Mouse (Mus musculus): ENCODE measurements at regions not wholly inside any gene's neighbourhood (a gene's known extent, or its start where the extent isn't known, plus 50 kb on each side); places are given as distances from the start of the nearest gene placed in this dataset.

DNA sequence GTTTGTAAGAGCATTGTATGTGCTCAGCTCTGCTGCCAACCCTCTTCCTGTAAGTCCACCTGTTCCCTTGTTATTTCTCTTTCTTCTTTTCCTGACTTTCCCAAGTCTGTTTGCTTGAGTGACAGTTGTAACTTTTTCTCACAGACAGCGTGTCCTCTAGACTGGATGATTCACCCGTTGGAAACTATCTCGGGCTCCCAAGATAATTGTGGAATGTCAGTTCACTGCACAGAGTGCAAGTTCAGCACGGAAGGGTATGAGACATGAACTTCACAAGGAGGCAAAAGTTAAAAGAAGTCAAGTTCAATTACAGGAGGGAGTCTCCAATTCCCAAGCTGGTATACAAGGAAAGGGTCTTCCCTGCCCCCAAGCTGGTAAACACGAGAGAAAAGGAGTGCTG is 112.5 kb upstream of the Gm5148 start:
- no peak overlapping the region for H3K27ac ChIP-seq (ENCODE audit: low read depth, low read length)
- no peaks in the 10 kb centered on the region for H3K27me3 ChIP-seq (ENCODE audit: control insufficient read depth, insufficient read depth, low read length)
- no peak for ATAC-seq (ENCODE audit: low FRiP score, low TSS enrichment)
- H3K4me1 ChIP-seq (ENCODE audit: control insufficient read depth, insufficient read depth, low read length): no peaks in the 10 kb centered on the region
- no peak overlapping the region for H3K4me2 ChIP-seq (replicated peaks; ENCODE audit: low read depth, low read length)
- no peak overlapping the region for H3K4me3 ChIP-seq (ENCODE audit: low read length)
- WGBS: 71% methylated on average over 5 of the region's 5 CpGs
- no peaks in the 10 kb centered on the region for H3K9me3 ChIP-seq (ENCODE audit: control insufficient read depth, low read length)
- H3K9ac ChIP-seq (ENCODE audit: low read depth, low read length): no peak overlapping the region
- no peaks in the 10 kb centered on the region for H3K36me3 ChIP-seq (ENCODE audit: control insufficient read depth, insufficient read depth, low read length)

DNA sequence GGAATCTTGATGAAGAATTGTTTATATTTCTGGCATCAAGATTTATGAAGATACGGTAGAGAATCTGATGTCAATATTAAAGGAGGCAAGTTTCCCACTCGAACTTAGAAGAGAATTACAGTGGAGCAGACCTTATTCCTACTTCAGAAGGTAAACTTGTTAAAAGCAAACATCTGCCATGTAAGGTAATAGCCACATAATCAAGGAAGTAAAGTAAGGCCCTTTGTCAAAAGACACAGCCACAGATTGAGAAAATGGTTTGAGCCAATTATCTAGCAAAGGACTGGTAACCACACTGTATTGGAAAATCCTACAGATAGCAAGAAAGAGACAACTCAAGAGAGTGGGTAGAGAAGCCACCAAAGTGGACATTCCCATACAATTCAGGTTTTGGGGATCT is 111.4 kb upstream of the Gm5148 start:
- Histone ChIP-seq H3K4me2 (replicated peaks; ENCODE audit: low read depth, low read length) (no peak overlapping the region), H3K36me3 (ENCODE audit: control insufficient read depth, insufficient read depth, low read length) (no peaks in the 10 kb centered on the region), H3K9me3 (ENCODE audit: control insufficient read depth, low read length) (no peaks in the 10 kb centered on the region), H3K9ac (ENCODE audit: low read depth, low read length) (no peak overlapping the region), H3K4me3 (ENCODE audit: low read length) (no peak overlapping the region), H3K27me3 (ENCODE audit: control insufficient read depth, insufficient read depth, low read length) (no peaks in the 10 kb centered on the region), H3K4me1 (ENCODE audit: control insufficient read depth, insufficient read depth, low read length) (no peaks in the 10 kb centered on the region), H3K27ac (ENCODE audit: low read depth, low read length) (no peak overlapping the region)
- WGBS: 89% methylated on average over 2 of the region's 2 CpGs
- no peak for ATAC-seq (ENCODE audit: low FRiP score, low TSS enrichment)

DNA sequence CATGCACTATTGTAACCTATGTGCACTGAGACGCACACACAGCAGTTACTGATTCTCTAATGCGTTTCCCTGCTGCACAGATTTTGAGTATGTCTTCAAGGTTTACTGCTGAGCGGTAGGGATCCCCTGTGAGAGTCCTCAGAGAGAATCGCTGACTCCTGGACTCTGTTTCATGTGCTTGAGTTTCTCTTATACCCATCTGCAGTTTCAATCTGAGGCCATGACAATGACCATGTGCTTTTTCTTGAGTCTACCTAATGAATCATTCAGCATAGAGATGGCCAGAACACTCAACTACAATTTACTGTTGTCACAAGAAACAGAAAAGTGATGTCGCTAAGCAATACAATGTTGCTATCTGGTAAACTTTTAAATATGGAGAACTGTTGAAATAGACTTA is 110.8 kb upstream of the Gm5148 start:
- H3K4me3 ChIP-seq (ENCODE audit: low read length): no peak overlapping the region
- no peak for ATAC-seq (ENCODE audit: low FRiP score, low TSS enrichment)
- no peaks in the 10 kb centered on the region for H3K36me3 ChIP-seq (ENCODE audit: control insufficient read depth, insufficient read depth, low read length)
- H3K9ac ChIP-seq (ENCODE audit: low read depth, low read length): no peak overlapping the region
- H3K4me2 ChIP-seq (replicated peaks; ENCODE audit: low read depth, low read length): no peak overlapping the region
- no peaks in the 10 kb centered on the region for H3K4me1 ChIP-seq (ENCODE audit: control insufficient read depth, insufficient read depth, low read length)
- H3K27ac ChIP-seq (ENCODE audit: low read depth, low read length): no peak overlapping the region
- H3K9me3 ChIP-seq (ENCODE audit: control insufficient read depth, low read length): no peaks in the 10 kb centered on the region
- 89% methylated on average over 5 of the region's 5 CpGs for WGBS
- no peaks in the 10 kb centered on the region for H3K27me3 ChIP-seq (ENCODE audit: control insufficient read depth, insufficient read depth, low read length)

DNA sequence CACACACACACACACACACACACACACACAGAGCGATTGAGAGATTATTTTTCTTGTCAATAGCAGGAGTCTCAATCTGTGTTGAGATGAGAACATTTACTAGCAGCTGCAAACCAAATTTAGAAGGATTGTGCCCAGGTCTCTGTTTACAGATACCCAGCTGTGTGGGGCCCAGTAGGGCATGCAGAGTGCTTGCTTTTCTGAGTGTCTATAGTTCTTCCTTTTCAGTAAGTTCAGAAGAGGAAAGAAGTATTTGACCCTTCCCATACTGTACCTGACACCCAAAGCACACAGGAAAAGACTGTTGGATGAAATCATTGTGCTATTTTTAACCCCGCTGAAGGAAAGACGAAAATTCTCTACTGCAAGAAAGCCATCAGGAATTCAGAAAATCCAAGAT is 110.3 kb upstream of the Gm5148 start:
- Histone ChIP-seq H3K27ac (ENCODE audit: low read depth, low read length) (no peak overlapping the region), H3K4me1 (ENCODE audit: control insufficient read depth, insufficient read depth, low read length) (no peaks in the 10 kb centered on the region), H3K9me3 (ENCODE audit: control insufficient read depth, low read length) (no peaks in the 10 kb centered on the region), H3K36me3 (ENCODE audit: control insufficient read depth, insufficient read depth, low read length) (no peaks in the 10 kb centered on the region), H3K4me2 (replicated peaks; ENCODE audit: low read depth, low read length) (no peak overlapping the region), H3K27me3 (ENCODE audit: control insufficient read depth, insufficient read depth, low read length) (no peaks in the 10 kb centered on the region), H3K4me3 (ENCODE audit: low read length) (no peak overlapping the region), H3K9ac (ENCODE audit: low read depth, low read length) (no peak overlapping the region)
- WGBS: 67% methylated on average over 3 of the region's 3 CpGs
- ATAC-seq (ENCODE audit: low FRiP score, low TSS enrichment): no peak

DNA sequence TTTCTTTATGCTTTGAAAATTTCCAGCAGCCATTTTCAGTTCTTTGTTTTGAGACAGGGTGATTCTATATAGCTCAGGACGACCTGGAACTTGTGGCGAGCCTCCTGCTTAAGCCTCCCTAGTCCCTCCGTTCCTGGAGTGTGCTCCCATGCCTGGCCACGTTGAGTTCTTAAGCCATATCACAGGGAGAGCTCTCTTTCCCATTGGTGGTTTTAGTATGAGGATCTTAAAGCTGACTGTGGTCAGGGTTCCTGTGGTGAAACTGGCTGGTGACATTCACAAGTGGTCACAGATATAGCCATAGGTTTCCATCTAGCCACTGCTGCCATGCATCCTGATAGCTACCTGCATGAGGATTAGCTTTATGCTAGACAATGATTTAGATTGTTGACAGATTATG is 109.1 kb upstream of the Gm5148 start:
- Histone ChIP-seq H3K27me3 (ENCODE audit: control insufficient read depth, insufficient read depth, low read length) (no peaks in the 10 kb centered on the region), H3K27ac (ENCODE audit: low read depth, low read length) (no peak overlapping the region), H3K36me3 (ENCODE audit: control insufficient read depth, insufficient read depth, low read length) (no peaks in the 10 kb centered on the region), H3K9ac (ENCODE audit: low read depth, low read length) (no peak overlapping the region), H3K4me3 (ENCODE audit: low read length) (no peak overlapping the region), H3K4me1 (ENCODE audit: control insufficient read depth, insufficient read depth, low read length) (no peaks in the 10 kb centered on the region), H3K4me2 (replicated peaks; ENCODE audit: low read depth, low read length) (no peak overlapping the region), H3K9me3 (ENCODE audit: control insufficient read depth, low read length) (no peaks in the 10 kb centered on the region)
- ATAC-seq (ENCODE audit: low FRiP score, low TSS enrichment): no peak
- WGBS: 85% methylated on average over 4 of the region's 4 CpGs

DNA sequence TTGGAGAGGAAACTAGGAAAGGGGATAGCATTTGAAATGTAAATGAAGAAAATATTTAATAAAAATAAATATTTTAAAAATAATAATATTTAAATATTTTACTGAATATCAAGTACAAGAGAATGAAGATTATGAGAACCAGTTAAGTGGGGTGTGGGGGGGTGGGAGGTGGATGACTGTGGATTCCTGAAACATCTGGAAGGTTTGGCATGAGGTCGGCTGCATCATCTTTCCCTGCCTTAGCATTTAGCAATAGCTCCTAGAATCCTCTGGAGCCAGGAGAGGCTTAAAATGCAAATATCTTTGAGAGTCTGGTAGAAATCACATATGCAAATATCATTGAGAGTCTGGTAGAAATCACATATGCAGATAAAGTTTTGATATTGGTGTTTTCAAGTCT is 103.3 kb upstream of the Gm5148 start:
- Histone ChIP-seq H3K27ac (ENCODE audit: low read depth, low read length) (no peak overlapping the region), H3K9ac (ENCODE audit: low read depth, low read length) (no peak overlapping the region), H3K9me3 (ENCODE audit: control insufficient read depth, low read length) (no peaks in the 10 kb centered on the region), H3K4me1 (ENCODE audit: control insufficient read depth, insufficient read depth, low read length) (no peaks in the 10 kb centered on the region), H3K36me3 (ENCODE audit: control insufficient read depth, insufficient read depth, low read length) (no peaks in the 10 kb centered on the region), H3K4me3 (ENCODE audit: low read length) (no peak overlapping the region), H3K4me2 (replicated peaks; ENCODE audit: low read depth, low read length) (no peak overlapping the region), H3K27me3 (ENCODE audit: control insufficient read depth, insufficient read depth, low read length) (no peaks in the 10 kb centered on the region)
- ATAC-seq (ENCODE audit: low FRiP score, low TSS enrichment): no peak
- 65% methylated on average over 1 of the region's 1 CpGs for WGBS

DNA sequence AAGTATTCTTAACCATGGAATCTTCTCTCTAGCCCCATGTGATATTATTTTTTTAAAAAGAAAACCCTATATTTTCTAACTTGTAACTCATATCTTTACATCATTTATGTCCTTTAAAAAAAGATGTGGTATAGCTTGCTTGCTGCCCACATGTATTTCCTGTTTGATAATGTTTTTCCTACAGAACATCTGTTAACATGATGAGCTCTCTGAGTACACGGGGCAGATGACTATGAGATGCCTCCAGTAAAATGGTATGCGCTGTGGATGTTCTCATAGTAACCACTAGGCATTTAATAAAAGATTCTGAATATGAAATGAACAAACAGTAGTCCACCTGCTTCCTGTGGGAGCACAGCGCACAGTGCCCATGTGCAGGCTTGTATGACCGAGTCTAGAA is 101.3 kb upstream of the Gm5148 start:
- WGBS: 96% methylated on average over 4 of the region's 4 CpGs
- Histone ChIP-seq H3K4me1 (ENCODE audit: control insufficient read depth, insufficient read depth, low read length) (no peaks in the 10 kb centered on the region), H3K9ac (ENCODE audit: low read depth, low read length) (no peak overlapping the region), H3K9me3 (ENCODE audit: control insufficient read depth, low read length) (no peaks in the 10 kb centered on the region), H3K27me3 (ENCODE audit: control insufficient read depth, insufficient read depth, low read length) (no peaks in the 10 kb centered on the region), H3K36me3 (ENCODE audit: control insufficient read depth, insufficient read depth, low read length) (no peaks in the 10 kb centered on the region), H3K27ac (ENCODE audit: low read depth, low read length) (no peak overlapping the region), H3K4me3 (ENCODE audit: low read length) (no peak overlapping the region), H3K4me2 (replicated peaks; ENCODE audit: low read depth, low read length) (no peak overlapping the region)
- no peak for ATAC-seq (ENCODE audit: low FRiP score, low TSS enrichment)

DNA sequence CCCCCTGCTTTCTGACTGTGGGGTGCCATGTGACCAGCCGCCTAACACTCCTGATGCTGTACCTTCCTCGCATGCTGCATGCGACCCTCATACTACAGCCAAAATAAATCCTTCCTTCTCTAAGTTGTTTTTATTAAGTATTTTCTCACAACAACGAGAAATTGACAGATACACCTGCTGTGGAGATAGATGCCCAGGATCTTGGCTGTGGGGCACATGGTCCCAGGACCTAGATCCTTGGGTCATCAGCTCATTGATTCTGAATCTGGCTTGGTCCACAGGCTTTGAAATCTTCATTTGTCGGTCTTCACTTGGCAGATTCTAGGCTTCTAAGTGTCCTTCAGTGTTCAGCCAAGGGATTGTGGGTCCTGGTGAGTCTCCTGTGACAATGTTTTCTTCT is 100.4 kb upstream of the Gm5148 start:
- H3K9ac ChIP-seq (ENCODE audit: low read depth, low read length): no peak overlapping the region
- no peak overlapping the region for H3K27ac ChIP-seq (ENCODE audit: low read depth, low read length)
- H3K4me1 ChIP-seq (ENCODE audit: control insufficient read depth, insufficient read depth, low read length): no peaks in the 10 kb centered on the region
- no peak overlapping the region for H3K4me3 ChIP-seq (ENCODE audit: low read length)
- 95% methylated on average over 5 of the region's 5 CpGs for WGBS
- H3K27me3 ChIP-seq (ENCODE audit: control insufficient read depth, insufficient read depth, low read length): no peaks in the 10 kb centered on the region
- H3K4me2 ChIP-seq (replicated peaks; ENCODE audit: low read depth, low read length): no peak overlapping the region
- ATAC-seq (ENCODE audit: low FRiP score, low TSS enrichment): no peak
- no peaks in the 10 kb centered on the region for H3K36me3 ChIP-seq (ENCODE audit: control insufficient read depth, insufficient read depth, low read length)
- no peaks in the 10 kb centered on the region for H3K9me3 ChIP-seq (ENCODE audit: control insufficient read depth, low read length)

DNA sequence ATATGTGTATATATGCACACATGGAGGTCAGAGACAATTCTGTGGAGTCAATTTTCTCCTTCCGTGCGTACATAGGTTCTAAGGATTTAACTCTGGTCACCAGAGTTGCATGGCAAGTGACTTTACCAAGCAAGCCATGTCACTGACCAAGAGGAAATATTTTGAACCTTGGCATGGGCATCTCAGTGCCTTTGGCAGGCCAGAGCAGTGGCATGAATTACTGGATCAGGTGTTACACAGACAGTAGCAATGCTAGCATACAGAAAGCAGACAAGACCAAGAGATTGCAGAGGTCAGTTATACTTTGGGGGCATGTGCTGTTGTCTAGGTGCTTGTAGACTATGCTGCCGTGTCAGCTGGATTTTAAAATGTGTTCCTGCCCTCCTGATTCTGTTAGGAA is 95.2 kb upstream of the Gm5148 start:
- H3K27me3 ChIP-seq (ENCODE audit: control insufficient read depth, insufficient read depth, low read length): no peaks in the 10 kb centered on the region
- H3K9me3 ChIP-seq (ENCODE audit: control insufficient read depth, low read length): no peaks in the 10 kb centered on the region
- no peaks in the 10 kb centered on the region for H3K4me1 ChIP-seq (ENCODE audit: control insufficient read depth, insufficient read depth, low read length)
- no peaks in the 10 kb centered on the region for H3K36me3 ChIP-seq (ENCODE audit: control insufficient read depth, insufficient read depth, low read length)
- H3K9ac ChIP-seq (ENCODE audit: low read depth, low read length): no peak overlapping the region
- no peak overlapping the region for H3K4me2 ChIP-seq (replicated peaks; ENCODE audit: low read depth, low read length)
- no peak overlapping the region for H3K4me3 ChIP-seq (ENCODE audit: low read length)
- 90% methylated on average over 3 of the region's 3 CpGs for WGBS
- H3K27ac ChIP-seq (ENCODE audit: low read depth, low read length): no peak overlapping the region
- ATAC-seq (ENCODE audit: low FRiP score, low TSS enrichment): no peak

DNA sequence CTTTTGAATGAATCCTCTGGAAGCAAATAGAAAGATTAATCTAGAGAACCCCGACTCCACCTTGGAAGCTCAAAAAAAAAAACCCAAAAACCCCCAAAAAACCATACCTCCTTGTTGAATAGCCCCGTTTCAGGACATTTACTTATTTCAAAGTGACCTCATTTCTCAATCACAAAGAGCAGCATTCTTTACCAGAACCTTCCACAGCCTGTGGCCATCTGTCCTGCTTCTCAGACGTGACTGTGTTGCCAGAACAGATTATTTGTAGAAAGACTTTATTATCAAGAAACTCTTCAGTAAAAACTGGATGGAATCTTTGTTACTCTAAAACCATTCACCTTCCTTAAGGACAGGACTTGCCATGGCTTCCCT is 93.1 kb upstream of the Gm5148 start:
- Histone ChIP-seq H3K27ac (ENCODE audit: low read depth, low read length) (no peak overlapping the region), H3K27me3 (ENCODE audit: control insufficient read depth, insufficient read depth, low read length) (no peaks in the 10 kb centered on the region), H3K36me3 (ENCODE audit: control insufficient read depth, insufficient read depth, low read length) (no peaks in the 10 kb centered on the region), H3K9me3 (ENCODE audit: control insufficient read depth, low read length) (no peaks in the 10 kb centered on the region), H3K4me3 (ENCODE audit: low read length) (no peak overlapping the region), H3K4me2 (replicated peaks; ENCODE audit: low read depth, low read length) (no peak overlapping the region), H3K4me1 (ENCODE audit: control insufficient read depth, insufficient read depth, low read length) (no peaks in the 10 kb centered on the region), H3K9ac (ENCODE audit: low read depth, low read length) (no peak overlapping the region)
- WGBS: 86% methylated on average over 3 of the region's 3 CpGs
- no peak for ATAC-seq (ENCODE audit: low FRiP score, low TSS enrichment)

Data from kidney, embryonic 14.5 days (tissue).